17 mouse cellular contexts compared by ENCODE assay signal in genomic region chr8:69978456-69978855, GRCm38 (mm10).
"Had no signal": no experiment of that assay in that cellular context is flagged by ENCODE, and none has a peak within 500 bp of the region (broad histone marks: within the 10 kb centered on the region; RNA-seq: fewer than 3 reads in every experiment).

No protein-coding gene starts in this region.

- ATAC-seq: liver, postnatal 0 days; lung, postnatal 0 days; midbrain, embryonic 13.5 days; midbrain, embryonic 15.5 days had no signal

- H3K4me3 ChIP-seq: liver, embryonic 15.5 days; lung, embryonic 15.5 days; midbrain, embryonic 13.5 days; midbrain, embryonic 15.5 days; neural tube, embryonic 12.5 days; stomach, embryonic 15.5 days had no signal

- H3K9me3 ChIP-seq: liver, embryonic 15.5 days; lung, embryonic 15.5 days; midbrain, embryonic 13.5 days; midbrain, embryonic 15.5 days; neural tube, embryonic 12.5 days; stomach, embryonic 15.5 days had no signal

- H3K4me2 ChIP-seq: liver, embryonic 15.5 days; lung, embryonic 15.5 days; midbrain, embryonic 11.5 days; midbrain, embryonic 13.5 days; midbrain, embryonic 15.5 days; neural tube, embryonic 12.5 days; stomach, embryonic 15.5 days had no signal

- H3K27me3 ChIP-seq: liver, embryonic 15.5 days; lung, embryonic 15.5 days; midbrain, embryonic 13.5 days; midbrain, embryonic 15.5 days; neural tube, embryonic 12.5 days; stomach, embryonic 15.5 days had no signal

- H3K27ac ChIP-seq: liver, embryonic 15.5 days; lung, embryonic 15.5 days; macrophage; midbrain, embryonic 13.5 days; midbrain, embryonic 15.5 days; neural tube, embryonic 12.5 days; stomach, embryonic 15.5 days had no signal

- DNase-seq: liver, postnatal 0 days; lung, adult 2 months; lung, postnatal 14 days; lung, postnatal 36 days; right cerebral cortex, postnatal 14 days; thymus, adult 18-20 months; thymus, postnatal 14 days; thymus, postnatal 36 days had no signal

- H3K36me3 ChIP-seq: liver, embryonic 15.5 days; lung, embryonic 15.5 days; midbrain, embryonic 15.5 days; neural tube, embryonic 12.5 days; stomach, embryonic 15.5 days had no signal

- H3K9ac ChIP-seq: liver, embryonic 15.5 days; liver, postnatal 0 days; lung, embryonic 15.5 days; midbrain, embryonic 13.5 days; midbrain, embryonic 15.5 days; neural tube, embryonic 12.5 days; stomach, embryonic 15.5 days had no signal
